Mouse (Mus musculus) gastrocnemius, adult 8-10 months (tissue): Measurements from ENCODE around the gene Olfml1. TPM values are rescaled to one million over a fixed set of nuclear protein-coding genes. Genes with fewer than 3 reads are reported as not detected.

Experiments
- DNase-seq, 2 experiments: peaks; one replicate each; pipeline ENCODE4 v3.0.0; 2022; ENCODE audit warnings: low spot score in 2 of 2
- total RNA-seq, 4 experiments: library from RNA; stranded (reverse); gene quantifications; 2 replicates each; pipeline ENCODE4 v1.2.4; 2022

Olfml1 gene
- total RNA-seq, result 1 to 10 TPM in 3 of 4 experiments, under 1 TPM in 1; 0.60 to 2.0 (median 1.6) TPM

DNA sequence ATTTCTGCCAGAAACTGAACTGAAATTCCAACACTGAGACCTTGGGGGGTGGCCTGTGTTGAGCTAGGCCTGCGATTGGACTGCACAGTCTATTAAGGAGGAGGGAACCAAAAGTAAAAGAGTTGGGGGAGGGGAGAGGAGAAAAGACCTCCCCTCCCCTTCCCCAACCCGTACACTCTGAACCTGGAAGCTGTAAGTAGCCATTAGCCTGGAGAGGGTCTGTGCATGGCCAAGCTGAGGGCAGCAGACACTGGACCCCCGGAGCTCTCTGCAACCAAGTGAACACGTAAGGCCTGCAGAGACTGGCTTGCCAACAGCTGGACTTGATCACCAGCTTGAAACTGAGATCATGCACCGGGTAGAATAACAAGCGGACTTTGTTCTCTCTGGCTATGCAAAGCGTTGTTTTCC is at the start of gene Olfml1:
Gene Olfml1 (plus strand): TSS at position 186 of the 411 bp plus-strand sequence.
- DNase-seq, result peak; percentile 6 to 30

DNA sequence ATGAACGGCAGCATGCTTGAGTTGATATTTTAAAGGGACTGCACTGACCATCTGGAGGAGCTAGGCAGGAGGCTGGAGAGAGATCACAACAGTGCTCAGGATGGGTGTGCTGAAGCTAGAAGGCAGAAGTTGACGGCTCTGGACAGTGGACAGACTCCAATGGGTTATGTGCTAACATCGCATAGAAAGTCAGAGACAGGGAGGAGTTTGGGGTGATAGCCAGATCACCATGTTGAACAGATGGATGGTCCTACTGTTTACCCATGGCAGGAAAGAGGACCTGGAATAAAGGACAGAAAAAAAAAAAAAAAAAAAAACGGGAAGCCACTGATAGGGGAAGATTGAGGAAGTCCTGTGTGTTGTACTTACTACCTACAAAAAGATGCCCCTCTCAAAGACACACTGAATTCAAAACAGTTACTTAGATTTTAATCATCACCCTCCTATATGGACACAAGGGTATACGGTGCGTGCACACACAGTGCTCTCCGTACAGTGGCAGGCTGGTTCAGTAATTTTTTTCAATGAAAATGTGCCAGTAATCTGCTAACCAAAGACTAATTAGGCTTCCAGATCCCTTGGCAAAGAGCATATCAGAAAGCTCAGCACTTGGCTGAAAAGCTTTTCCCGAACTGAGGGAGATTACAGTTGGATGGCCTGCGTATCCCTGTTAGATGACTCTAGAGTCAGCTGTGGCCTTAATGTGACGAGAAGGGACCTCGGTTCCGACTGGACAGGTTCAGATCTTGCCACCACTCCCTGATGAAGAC is 47.8 kb upstream of the Olfml1 start:
- DNase-seq, result no peak

DNA sequence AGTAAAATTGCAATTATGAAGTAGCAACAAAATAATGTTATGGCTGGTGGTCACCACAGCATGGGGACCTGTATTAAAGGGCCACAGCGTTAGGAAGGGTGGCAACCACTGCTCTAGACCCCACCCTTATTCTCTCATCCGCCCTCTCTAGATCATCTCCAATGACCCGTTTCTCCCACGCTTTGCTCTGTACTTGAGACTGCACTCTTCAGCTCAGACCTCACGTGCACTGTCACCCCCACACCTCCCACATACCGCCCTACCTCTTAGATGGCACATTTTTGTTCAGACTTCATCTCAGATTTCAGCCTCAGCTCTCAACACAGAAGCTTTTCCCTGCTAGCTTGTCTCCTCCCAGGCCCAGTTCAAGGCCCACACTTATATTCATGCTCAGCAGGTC is 45.8 kb upstream of the Olfml1 start:
- DNase-seq, result no peak

DNA sequence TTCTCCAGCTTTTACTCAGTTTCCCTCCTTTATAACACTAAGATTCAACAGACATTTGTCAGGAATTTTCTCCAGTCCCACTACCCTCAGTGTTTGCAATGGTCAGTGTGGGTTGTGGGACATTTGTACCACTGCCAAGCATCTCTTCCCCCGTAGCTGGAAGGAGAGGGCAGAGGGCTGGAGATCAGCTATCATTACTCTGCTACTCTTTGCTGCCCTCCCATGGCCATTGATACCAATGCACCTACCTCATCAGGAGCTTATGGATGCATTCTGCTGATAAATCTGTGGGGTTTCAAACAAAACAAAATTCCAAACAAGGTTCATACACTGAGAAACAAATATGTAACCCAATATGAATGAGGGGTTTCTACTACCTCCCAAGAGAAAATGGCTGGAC is 40.9 kb upstream of the Olfml1 start:
- no peak for DNase-seq

DNA sequence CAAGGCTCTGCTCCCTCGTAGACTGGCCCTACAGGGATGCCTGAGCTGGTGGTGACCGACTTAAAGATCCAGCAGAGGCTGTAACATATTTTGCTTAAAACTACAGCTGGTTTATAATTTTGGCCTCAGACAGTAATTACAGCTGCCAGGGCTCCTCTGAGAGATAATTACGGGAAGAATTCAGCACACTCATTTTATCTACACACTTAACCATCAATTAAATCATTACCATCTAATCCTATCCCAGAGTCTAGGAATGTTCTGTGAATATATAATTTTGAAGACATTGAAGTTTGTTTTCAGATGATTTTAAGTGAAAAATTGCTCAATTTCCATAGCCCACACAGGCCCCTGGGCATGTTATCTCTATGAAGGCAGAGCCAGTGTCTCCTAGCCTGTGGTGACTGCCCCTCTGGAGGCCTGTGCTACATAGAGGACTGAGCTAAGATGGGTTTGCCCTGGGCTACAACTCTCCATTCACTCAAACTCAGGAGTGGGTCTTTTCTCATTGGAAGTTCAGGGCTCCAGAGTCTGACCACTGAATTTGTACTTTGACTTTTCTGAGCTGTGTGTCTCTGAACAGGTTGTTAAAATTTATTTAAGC is 39.0 kb upstream of the Olfml1 start:
- no peak for DNase-seq

DNA sequence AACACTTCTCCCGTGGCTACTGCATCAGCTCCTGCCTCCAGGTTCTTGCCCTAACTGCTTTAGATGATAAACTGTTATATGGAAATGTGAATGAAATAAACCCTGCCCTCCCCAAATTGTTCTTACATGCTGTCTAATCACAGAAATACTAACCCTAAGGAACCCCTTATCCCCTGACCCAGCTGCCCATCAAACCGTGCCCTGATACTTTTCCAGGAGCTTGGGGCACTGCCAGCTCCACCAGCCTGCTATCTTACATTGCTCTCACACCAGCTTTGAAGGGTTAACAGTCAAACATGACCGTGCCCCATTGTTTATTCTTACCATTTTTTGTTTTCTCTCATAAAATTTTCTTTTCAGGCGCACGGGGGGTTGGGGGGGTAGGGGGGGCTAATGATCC is 37.9 kb upstream of the Olfml1 start:
- no peak for DNase-seq

DNA sequence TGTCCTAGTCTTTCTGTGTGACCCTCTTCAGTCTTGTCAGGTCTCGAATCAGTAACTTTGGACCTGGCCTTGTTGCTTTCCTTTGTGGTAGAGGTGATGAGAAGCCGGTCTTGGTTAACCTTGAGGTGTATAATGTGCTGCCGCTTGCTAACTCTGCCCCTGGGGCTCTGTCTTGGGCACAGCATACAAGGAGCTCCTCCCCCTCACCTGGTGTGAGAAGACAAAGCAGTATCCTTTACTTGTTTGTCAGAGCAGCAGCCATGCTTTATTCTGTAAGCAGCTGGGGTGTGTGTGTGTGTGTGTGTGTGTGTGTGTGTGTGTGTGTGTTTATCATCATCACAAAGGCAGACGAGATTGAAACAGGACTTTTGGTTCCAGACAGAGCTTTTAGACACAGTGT is 31.9 kb upstream of the Olfml1 start:
- DNase-seq, result no peak

DNA sequence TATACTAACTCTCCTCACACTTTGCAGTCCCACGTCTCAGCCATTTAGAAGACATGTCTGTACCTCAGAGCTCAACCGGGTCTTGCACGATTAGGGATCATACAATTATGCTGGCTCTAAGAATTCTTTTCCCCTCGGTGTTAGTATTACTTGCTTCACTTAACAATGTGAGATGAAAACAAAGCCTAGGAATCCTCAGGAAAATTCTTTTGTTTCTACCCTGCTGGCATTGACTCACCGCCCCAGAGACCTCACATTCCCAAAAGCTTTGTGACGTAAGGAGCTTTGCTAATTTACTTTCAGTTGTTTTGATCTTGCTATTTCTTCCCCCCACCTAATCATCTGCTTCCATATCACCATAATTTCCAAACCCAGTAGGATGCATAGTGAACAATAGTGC is 30.7 kb upstream of the Olfml1 start:
- no peak for DNase-seq

DNA sequence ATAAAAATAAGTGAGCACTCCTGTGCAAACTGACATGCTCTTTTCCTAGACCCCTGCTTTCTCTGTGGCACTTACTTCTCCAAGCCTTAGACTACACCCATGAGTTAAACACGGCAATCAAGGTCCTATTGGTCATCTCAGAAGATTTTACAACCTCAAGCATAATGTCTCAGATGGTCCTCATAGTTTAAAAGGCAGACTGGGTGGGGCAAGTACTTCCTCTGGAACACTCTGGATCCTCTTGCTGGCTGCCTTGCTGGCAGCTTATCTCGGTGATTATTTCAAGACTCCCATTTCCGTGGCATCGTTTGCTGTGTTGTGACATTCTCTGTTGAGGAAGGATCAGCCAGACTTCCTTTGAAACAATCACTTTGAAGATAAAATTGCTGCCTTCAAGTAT is 27.2 kb upstream of the Olfml1 start:
- DNase-seq, result no peak

DNA sequence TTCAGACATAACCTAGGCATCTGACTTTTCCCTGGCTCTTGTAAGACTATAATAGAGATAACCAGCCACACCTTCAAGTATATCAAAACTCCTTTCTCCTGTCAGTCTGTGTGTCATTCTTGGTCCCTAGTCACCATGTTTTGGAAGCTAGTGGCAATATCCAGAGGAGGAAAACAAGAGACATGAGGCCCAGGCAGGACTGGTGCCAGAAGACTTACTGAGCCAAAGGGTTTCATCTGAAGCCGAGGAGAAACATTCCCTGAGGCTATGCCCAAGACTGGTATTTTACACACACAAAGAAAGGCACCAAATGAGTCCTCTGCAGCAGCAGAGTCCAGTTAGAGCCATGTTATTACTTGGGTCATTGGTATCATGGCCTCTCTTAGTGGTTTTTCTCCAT is 22.2 kb upstream of the Olfml1 start:
- DNase-seq, result no peak

DNA sequence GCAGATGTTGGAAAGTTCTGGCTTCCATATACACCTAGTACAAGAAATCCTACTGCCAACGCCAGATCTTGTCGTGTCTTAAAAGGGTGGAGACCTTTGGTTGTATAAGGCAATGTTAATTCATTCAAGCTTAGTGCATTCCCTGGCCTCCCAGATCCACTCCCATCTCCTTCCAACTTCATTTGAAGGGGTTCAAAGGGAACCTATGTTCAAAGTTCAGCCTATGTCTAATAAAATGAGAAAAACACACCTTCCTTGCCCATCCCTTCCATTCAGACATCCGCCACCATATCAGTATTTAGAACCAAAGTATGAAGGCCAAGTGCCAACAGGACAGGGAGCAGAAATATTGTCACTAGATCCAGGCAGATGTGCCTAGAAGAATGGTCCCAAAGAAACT is 19.4 kb upstream of the Olfml1 start:
- DNase-seq, result no peak

DNA sequence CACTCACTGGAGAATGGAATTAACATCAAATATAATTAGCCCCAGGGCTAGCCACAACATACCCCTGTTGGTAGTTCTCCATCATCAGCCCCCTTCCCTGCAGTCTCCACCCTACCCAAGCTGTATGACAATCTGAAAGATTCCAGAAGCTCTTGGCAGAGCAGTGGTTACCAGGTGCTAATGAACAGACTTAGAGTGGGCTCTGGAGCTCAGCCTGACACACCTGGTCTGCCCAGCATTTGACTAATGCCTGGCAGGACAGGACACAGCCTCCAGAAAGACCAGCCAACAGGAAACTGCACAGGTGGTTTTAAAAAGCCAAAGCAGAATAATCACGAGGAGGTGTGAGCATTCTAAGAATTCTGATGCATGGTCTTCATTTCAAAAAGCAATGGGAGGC is 13.8 kb upstream of the Olfml1 start:
- no peak for DNase-seq

DNA sequence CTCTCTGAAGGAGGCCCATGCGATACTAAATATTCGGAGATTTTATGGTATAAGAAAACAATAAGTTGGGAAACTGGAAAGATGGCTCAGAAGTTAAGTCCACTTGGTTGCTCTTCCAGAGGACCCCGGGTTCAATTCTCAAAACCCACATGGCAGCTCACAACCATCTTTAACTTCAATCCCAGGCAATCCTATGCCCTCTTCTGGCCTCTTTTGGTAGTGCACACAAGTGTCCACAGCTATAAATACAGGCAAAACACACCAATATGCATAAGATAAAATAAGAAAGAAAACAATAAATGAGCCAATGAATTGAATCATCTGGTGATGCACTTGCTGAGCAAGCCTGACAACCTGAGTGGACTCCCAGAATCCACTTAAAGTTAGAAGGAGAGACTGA is 11.3 kb upstream of the Olfml1 start:
- no peak for DNase-seq

DNA sequence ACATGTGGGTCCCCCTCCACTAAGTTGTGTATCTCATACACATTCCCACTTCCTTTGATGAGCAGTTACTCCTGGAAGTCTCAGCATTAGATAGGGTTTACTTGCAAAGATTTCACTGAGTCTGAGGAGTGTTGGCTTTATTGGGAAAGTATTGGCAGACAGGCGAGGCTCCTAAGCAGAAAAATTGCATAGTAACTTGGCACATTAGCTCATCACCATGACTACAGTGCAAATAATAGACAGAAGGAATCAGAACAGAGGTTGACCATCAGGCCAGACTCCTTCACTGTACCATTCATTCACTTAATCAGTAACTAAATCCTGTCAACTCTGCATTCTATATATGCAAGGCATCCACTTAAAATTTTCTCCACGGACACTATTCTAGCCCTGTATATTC is 6.6 kb upstream of the Olfml1 start:
- no peak for DNase-seq

DNA sequence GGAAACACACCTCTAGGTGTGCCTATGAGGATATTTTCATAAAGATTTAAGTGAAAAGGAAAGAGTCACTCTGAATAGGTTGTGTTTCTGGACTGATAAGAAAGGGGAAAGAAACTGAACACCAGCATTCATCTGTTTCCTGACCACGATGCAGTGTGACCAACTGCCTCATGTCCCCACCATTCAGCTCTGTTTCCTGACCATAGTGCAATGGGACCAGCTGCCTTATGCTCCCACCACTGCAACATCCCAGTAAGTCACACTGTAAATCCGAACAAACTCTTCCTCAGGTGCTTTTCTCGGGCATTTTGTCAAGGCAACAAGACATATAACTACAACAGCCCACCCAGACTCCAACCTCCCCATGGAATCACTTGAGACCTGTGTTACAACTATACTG is 5.7 kb upstream of the Olfml1 start:
- DNase-seq, result no peak

DNA sequence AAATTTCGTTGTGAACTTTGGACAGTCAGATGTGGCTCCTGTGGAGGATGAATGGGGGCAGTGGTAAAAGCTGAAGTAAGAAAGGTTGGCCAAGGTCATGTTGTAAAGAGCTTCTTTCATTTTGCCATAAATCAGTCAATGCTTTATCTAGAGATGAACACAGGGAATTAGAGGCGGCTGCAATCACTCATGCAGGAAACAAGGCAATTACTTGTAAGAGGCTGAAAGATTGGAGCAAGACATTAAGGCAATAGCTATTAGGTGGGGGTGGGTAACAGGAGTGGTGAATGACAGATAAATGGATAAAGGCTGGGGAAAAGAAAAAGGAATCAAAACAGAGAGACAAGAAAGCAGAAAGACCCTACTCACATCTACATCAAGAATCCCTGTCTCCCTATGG is 3.5 kb upstream of the Olfml1 start:
- DNase-seq, result no peak

DNA sequence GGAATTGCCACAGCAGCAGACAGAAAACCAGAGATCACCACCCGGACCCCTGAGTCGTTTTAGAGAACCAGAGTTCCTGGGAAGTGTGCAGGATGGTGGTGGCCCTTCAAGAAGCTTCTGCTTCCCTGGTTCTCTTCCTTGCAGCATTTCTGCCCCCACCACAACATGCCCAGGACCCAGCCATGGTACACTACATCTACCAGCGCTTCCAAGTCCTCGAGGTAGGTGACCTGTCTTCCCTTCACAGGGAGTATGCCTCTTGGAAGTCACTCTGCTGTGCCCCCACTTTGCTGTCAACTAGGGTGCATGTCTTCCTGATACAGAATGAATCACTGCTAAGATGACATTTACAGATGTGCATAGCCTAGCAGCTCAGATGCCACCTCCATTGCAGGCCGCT is 428 bp downstream of the Olfml1 start:
- no peak for DNase-seq

DNA sequence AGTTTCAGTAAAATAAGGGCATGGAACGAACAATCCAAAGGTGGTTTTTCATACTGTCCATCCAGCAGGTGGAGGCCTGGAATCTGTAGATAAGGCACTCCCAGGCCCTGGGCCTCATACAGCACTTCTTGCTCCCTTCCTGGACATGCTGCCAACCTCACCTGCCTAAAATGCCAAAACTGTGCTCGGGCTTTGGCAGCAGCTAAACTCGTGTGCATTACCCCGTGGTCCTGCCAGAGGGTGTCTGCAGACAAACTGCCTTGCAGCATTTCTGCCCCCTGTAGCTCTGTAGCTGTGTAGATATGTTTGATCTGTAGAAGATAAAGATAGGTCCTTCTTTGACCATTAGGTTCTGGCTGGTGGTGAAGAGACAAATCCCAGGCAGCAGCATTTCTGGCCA is 1.7 kb downstream of the Olfml1 start:
- DNase-seq, result no peak

DNA sequence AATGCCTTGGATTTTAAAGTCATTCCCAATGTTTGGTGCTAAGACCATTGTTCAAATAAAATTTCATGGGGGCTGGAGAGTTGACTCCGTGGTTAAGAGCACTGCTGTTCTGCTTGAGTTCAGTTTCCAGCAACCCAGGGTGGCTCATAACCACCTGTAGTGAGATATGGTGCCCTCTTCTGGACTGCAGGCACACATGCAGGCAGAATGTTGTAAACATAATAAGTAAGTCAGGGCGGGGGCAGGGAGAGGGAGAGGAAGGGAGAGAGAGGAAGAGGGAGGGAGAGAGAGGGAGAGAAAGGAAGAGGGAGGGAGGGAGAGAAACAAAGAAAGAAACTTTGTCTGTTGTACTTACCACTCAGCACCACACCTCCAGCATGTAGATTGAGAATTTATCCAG is 6.6 kb downstream of the Olfml1 start:
- DNase-seq, result no peak

DNA sequence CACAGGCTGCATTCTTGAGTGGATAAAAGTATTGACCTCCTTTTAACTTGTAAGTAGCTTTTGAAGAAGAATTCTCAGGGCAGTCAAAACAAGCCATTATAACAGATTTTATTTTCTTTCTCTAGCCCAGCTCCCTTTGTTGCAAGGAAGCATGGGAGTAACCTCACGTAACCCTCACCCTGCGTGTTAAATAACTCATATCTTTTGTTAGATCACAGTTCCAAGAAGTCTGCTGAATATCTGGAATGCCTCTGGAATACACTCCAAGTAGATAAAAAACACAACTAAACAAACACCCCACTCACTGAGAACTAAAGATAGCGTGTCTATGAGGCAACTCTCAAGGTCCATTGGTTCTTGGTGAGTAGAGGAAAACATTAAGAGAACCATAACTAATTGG is 7.0 kb downstream of the Olfml1 start:
- no peak for DNase-seq

DNA sequence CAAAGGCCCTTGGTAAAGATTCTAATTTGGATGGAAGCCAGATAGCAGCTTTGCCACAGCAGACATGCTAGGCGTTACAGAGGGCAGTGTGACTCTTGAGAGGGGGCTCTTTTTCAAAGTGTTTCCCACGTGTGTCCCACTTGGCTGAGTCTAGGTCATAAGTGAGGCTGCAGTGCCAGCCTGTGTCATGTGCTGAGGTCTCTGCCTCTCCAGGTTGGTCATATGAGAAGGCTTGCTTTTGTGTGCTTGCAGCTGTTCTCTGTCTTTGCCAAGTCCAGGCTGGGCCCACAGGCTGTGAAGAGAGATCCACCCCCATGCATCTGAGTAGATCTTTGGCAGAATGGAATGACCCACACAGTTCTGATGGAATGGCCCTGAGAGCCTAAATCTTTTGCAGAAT is 25.4 kb downstream of the Olfml1 start:
- DNase-seq, result peak; percentile 35 to 64

DNA sequence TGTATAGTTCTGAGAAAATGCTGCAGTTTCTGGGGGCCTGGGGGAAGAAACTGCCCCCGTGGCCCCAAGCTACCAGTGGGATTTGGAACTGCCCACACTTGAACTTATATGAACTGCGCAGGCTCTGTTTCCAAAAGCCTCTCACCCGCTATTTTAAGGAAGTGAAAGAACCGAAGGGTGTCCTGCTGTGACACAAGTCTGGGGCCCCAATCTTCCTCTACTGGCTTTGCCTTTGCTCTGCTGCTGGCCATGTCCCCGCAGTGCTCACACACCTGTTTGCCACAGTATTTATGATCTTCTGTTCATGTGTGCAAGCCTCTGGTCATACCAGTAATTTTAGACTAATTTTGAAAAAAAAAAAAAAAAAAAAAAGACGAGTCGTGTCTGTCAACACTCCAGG is 26.7 kb downstream of the Olfml1 start:
- DNase-seq, result peak in 1 of 2 experiments; percentile 25

DNA sequence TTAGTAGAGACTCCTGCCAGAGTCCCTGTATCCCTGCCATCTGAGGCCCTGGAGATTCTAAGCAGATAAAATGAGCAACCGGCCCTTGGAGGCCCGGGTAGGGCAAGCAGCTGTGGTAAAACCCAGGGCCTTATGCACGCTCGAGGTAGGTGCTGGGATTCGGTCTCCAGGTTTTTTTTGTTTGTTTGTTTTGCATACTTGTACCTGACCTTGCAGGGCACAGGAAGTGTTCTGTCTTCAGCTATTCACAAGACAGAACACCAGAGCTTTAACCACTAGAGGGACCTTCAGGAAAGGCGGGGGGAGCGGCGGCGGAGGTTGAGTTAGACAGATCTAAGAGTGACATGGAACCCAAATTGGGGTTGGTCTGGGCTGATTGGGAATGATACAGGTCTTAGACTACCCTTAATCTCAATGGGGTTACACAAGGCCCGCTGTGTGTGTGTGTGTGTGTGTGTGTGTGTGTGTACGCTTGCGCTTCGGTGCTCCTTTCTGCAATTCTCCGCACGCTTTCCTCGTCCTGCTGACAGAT is 27.1 kb downstream of the Olfml1 start:
- DNase-seq, result peak; percentile 26 to 45
